Mouse (Mus musculus): Measurements from ENCODE around the gene Usp43. TPM values are rescaled to one million over a fixed set of nuclear protein-coding genes. Genes with fewer than 3 reads are reported as not detected.

Gene Usp43
- polyA plus RNA-seq, 1 experiment from 2014 or later = 1.2 TPM

GRCm38 (mm10) chr11:67885921-67886320 lies 36.0 kb downstream of the Usp43 start:
- no peaks in the 10 kb centered on the region for H3K27me3 ChIP-seq (replicated peaks; ENCODE audit: low read depth, poor library complexity, severe bottlenecking)
- H3K27ac ChIP-seq (replicated peaks) = no peak overlapping the region
- H3K36me3 ChIP-seq (replicated peaks) = no peaks in the 10 kb centered on the region
- H3K4me3 ChIP-seq = no peak overlapping the region
- H3K4me1 ChIP-seq = no peaks in the 10 kb centered on the region
- 91% methylated on average over 2 of the region's 2 CpGs for WGBS
- peaks cover 4% of the 10 kb centered on the region; the same call in 1 of the 2 replicates for H3K9me3 ChIP-seq
- DNase-seq (ENCODE audit: low spot score) = no peak

GRCm38 (mm10) chr11:67865521-67866197 lies 56.3 kb downstream of the Usp43 start:
- H3K27me3 ChIP-seq (replicated peaks; ENCODE audit: low read depth, poor library complexity, severe bottlenecking) = no peaks in the 10 kb centered on the region
- no peak overlapping the region for H3K27ac ChIP-seq (replicated peaks)
- 87% methylated on average over 9 of the region's 9 CpGs for WGBS
- H3K4me3 ChIP-seq = no peak overlapping the region
- peaks cover 15% of the 10 kb centered on the region for H3K4me1 ChIP-seq
- H3K36me3 ChIP-seq (replicated peaks) = no peaks in the 10 kb centered on the region
- no peak for DNase-seq (ENCODE audit: low spot score)
- H3K9me3 ChIP-seq = no peaks in the 10 kb centered on the region

- Histone ChIP-seq H3K36me3 (replicated peaks) (no peaks in the 10 kb centered on the region), H3K27ac (replicated peaks) (no peak overlapping the region), H3K4me1 (peaks cover 17% of the 10 kb centered on the region), H3K9me3 (no peaks in the 10 kb centered on the region), H3K27me3 (replicated peaks; ENCODE audit: low read depth, poor library complexity, severe bottlenecking) (no peaks in the 10 kb centered on the region), H3K4me3 (no peak overlapping the region)
- 60% methylated on average over 5 of the region's 5 CpGs for WGBS
- no peak for DNase-seq (ENCODE audit: low spot score)
Observed at GRCm38 (mm10) chr11:67865100-67865499, 56.9 kb downstream of the Usp43 start.

- Histone ChIP-seq H3K36me3 (replicated peaks) (no peaks in the 10 kb centered on the region), H3K4me1 (peaks cover 17% of the 10 kb centered on the region), H3K27me3 (replicated peaks; ENCODE audit: low read depth, poor library complexity, severe bottlenecking) (no peaks in the 10 kb centered on the region), H3K9me3 (no peaks in the 10 kb centered on the region), H3K4me3 (peak overlapping the region; percentile 13; the same call in 1 of the 2 replicates), H3K27ac (replicated peaks) (peak overlapping the region; percentile 59)
- DNase-seq (ENCODE audit: low spot score) = peak; percentile 25
- WGBS = 1% methylated on average over 7 of the region's 7 CpGs
Observed at GRCm38 (mm10) chr11:67861399-67861838, 60.5 kb downstream of the Usp43 start.

- 45% methylated on average over 7 of the region's 7 CpGs for WGBS
- Histone ChIP-seq H3K36me3 (replicated peaks) (no peaks in the 10 kb centered on the region), H3K27ac (replicated peaks) (peak overlapping the region; percentile 59; the same call in 1 of the 2 replicates), H3K9me3 (no peaks in the 10 kb centered on the region), H3K27me3 (replicated peaks; ENCODE audit: low read depth, poor library complexity, severe bottlenecking) (no peaks in the 10 kb centered on the region), H3K4me1 (peaks cover 17% of the 10 kb centered on the region), H3K4me3 (no peak overlapping the region)
- DNase-seq (ENCODE audit: low spot score) = no peak
Observed at GRCm38 (mm10) chr11:67860743-67861398, 61.1 kb downstream of the Usp43 start.

- Histone ChIP-seq H3K4me1 (peaks cover 21% of the 10 kb centered on the region), H3K27me3 (replicated peaks; ENCODE audit: low read depth, poor library complexity, severe bottlenecking) (no peaks in the 10 kb centered on the region), H3K27ac (replicated peaks) (no peak overlapping the region), H3K9me3 (no peaks in the 10 kb centered on the region), H3K36me3 (replicated peaks) (no peaks in the 10 kb centered on the region), H3K4me3 (no peak overlapping the region)
- no peak for DNase-seq (ENCODE audit: low spot score)
- 85% methylated on average over 9 of the region's 9 CpGs for WGBS
Observed at GRCm38 (mm10) chr11:67858518-67858917, 63.4 kb downstream of the Usp43 start.

GRCm38 (mm10) chr11:67855035-67855434 lies 66.9 kb downstream of the Usp43 start:
- Histone ChIP-seq H3K27me3 (replicated peaks; ENCODE audit: low read depth, poor library complexity, severe bottlenecking) (no peaks in the 10 kb centered on the region), H3K4me1 (peaks cover 20% of the 10 kb centered on the region), H3K9me3 (no peaks in the 10 kb centered on the region), H3K4me3 (no peak overlapping the region), H3K36me3 (replicated peaks) (no peaks in the 10 kb centered on the region), H3K27ac (replicated peaks) (no peak overlapping the region)
- peak; percentile 36 for DNase-seq (ENCODE audit: low spot score)
- WGBS = 44% methylated on average over 2 of the region's 2 CpGs

- no peaks in the 10 kb centered on the region for H3K27me3 ChIP-seq (replicated peaks; ENCODE audit: low read depth, poor library complexity, severe bottlenecking)
- H3K36me3 ChIP-seq (replicated peaks) = no peaks in the 10 kb centered on the region
- H3K27ac ChIP-seq (replicated peaks) = no peak overlapping the region
- peaks cover 20% of the 10 kb centered on the region for H3K4me1 ChIP-seq
- no peaks in the 10 kb centered on the region for H3K9me3 ChIP-seq
- 59% methylated on average over 6 of the region's 6 CpGs for WGBS
- no peak for DNase-seq (ENCODE audit: low spot score)
- no peak overlapping the region for H3K4me3 ChIP-seq
Observed at GRCm38 (mm10) chr11:67853996-67854395, 68.0 kb downstream of the Usp43 start.

GRCm38 (mm10) chr11:67851770-67852169 lies 70.2 kb downstream of the Usp43 start:
- H3K4me1 ChIP-seq = peaks cover 20% of the 10 kb centered on the region
- no peaks in the 10 kb centered on the region for H3K36me3 ChIP-seq (replicated peaks)
- no peaks in the 10 kb centered on the region for H3K9me3 ChIP-seq
- no peak overlapping the region for H3K4me3 ChIP-seq
- WGBS = 47% methylated on average over 5 of the region's 5 CpGs
- H3K27me3 ChIP-seq (replicated peaks; ENCODE audit: low read depth, poor library complexity, severe bottlenecking) = no peaks in the 10 kb centered on the region
- no peak for DNase-seq (ENCODE audit: low spot score)
- H3K27ac ChIP-seq (replicated peaks) = no peak overlapping the region

GRCm38 (mm10) chr11:67845193-67845592 lies 76.8 kb downstream of the Usp43 start:
- H3K27ac ChIP-seq (replicated peaks) = no peak overlapping the region
- WGBS = 89% methylated on average over 4 of the region's 4 CpGs

GRCm38 (mm10) chr11:67839810-67840209 lies 82.1 kb downstream of the Usp43 start:
- H3K27ac ChIP-seq (replicated peaks) = no peak overlapping the region
- H3K9me3 ChIP-seq = no peaks in the 10 kb centered on the region
- no peaks in the 10 kb centered on the region for H3K27me3 ChIP-seq (replicated peaks; ENCODE audit: low read depth, poor library complexity, severe bottlenecking)
- H3K4me3 ChIP-seq = no peak overlapping the region
- DNase-seq (ENCODE audit: low spot score) = no peak
- H3K36me3 ChIP-seq (replicated peaks) = no peaks in the 10 kb centered on the region
- WGBS = 83% methylated on average over 1 of the region's 1 CpGs
- no peaks in the 10 kb centered on the region for H3K4me1 ChIP-seq

More at GRCm38 (mm10) chr11:67845193-67845592, 76.8 kb downstream of the Usp43 start:
- DNase-seq (ENCODE audit: low spot score) = no peak
- Histone ChIP-seq H3K4me1 (no peaks in the 10 kb centered on the region), H3K9me3 (no peaks in the 10 kb centered on the region), H3K4me3 (no peak overlapping the region), H3K27me3 (replicated peaks; ENCODE audit: low read depth, poor library complexity, severe bottlenecking) (no peaks in the 10 kb centered on the region), H3K36me3 (replicated peaks) (no peaks in the 10 kb centered on the region)

GRCm38 (mm10) chr11:67835408-67836078 lies 86.4 kb downstream of the Usp43 start:
- WGBS = 95% methylated on average over 10 of the region's 10 CpGs
- no peaks in the 10 kb centered on the region for H3K9me3 ChIP-seq
- DNase-seq (ENCODE audit: low spot score) = no peak
- H3K27me3 ChIP-seq (replicated peaks; ENCODE audit: low read depth, poor library complexity, severe bottlenecking) = no peaks in the 10 kb centered on the region
- H3K4me1 ChIP-seq = no peaks in the 10 kb centered on the region
- no peak overlapping the region for H3K4me3 ChIP-seq
- no peak overlapping the region for H3K27ac ChIP-seq (replicated peaks)
- H3K36me3 ChIP-seq (replicated peaks) = no peaks in the 10 kb centered on the region

All from embryonic facial prominence, embryonic 10.5 days (tissue).